Mouse (Mus musculus): ENCODE results near the gene Dll4. TPM values are rescaled to one million over a fixed set of nuclear protein-coding genes. Genes with fewer than 3 reads are reported as not detected.

Gene Dll4
- total and polyA plus RNA-seq, 3 experiments: 0.18 TPM; not detected in 2

DNA sequence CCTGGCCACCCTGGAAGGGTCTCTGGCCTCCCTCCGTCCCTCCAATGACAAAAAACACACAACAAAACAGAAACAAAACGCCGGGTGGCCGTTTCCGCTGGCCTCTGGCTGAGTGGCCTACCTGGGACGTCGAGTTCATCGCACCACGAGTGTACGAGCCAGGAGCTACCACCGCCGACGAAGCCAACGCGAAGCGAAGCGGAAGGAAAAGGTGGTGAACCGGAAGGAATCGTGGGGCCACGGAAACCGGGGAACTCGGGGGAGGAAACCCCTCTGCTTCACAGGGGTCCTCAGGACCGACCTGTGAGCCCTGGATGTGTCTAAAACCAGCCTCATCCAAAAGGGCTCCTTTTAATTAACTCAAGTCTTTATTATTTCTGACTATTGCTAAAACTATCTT, 47.8 kb upstream of the Dll4 start:
- Histone ChIP-seq H3K27ac (ENCODE audit: control insufficient read depth, low read depth, low read length) (no peak overlapping the region), H3K4me3 (ENCODE audit: control insufficient read depth in 1 of 2, insufficient read depth in 1 of 2, low read depth in 2 of 2, low read length in 2 of 2) (no peak overlapping the region), H3K9ac (ENCODE audit: control insufficient read depth, low read depth, low read length, poor library complexity, severe bottlenecking) (no peak overlapping the region), H3K79me2 (ENCODE audit: control insufficient read depth, insufficient read depth, low read length, poor library complexity) (no peaks in the 10 kb centered on the region), H3K4me1 (ENCODE audit: control insufficient read depth in 1 of 2, insufficient read depth in 2 of 2, low read length in 2 of 2) (peaks cover 0 to 5% of the 10 kb centered on the region in 2 experiments; a peak in 3 of 4 replicates), H3K9me3 (replicated peaks; ENCODE audit: insufficient read depth, low read length) (no peaks in the 10 kb centered on the region), H3K27me3 (ENCODE audit: control insufficient read depth in 1 of 2, insufficient read depth in 2 of 2, low read length in 2 of 2) (peaks cover 6 to 9% of the 10 kb centered on the region in 2 experiments), H3K36me3 (ENCODE audit: control insufficient read depth in 1 of 2, insufficient read depth in 2 of 2, low read length in 2 of 2) (no peaks in the 10 kb centered on the region; a peak in 1 of 4 replicates)
- no peak for TF ChIP-seq USF2 (IDR thresholded peaks at IDR 0.05; ENCODE audit: borderline replicate concordance in 1 of 2, insufficient read depth in 1 of 2, low read depth in 1 of 2, low read length in 2 of 2)
- TF ChIP-seq CHD1 (IDR thresholded peaks at IDR 0.05; ENCODE audit: low read depth, low read length): no peak
- no peak for TF ChIP-seq USF1 (IDR thresholded peaks at IDR 0.05; ENCODE audit: low read depth, low read length)
- TF ChIP-seq ZMIZ1 (IDR thresholded peaks at IDR 0.05; ENCODE audit: low read depth, low read length): no peak
- no peak for TF ChIP-seq ZNF384 (IDR thresholded peaks at IDR 0.05; ENCODE audit: low read depth, low read length)
- TF ChIP-seq TAL1 (IDR thresholded peaks at IDR 0.05; ENCODE audit: low read length): no peak
- no peak for TF ChIP-seq ZC3H11A (IDR thresholded peaks at IDR 0.05; ENCODE audit: low read depth, low read length)
- DNase-seq (ENCODE audit: low read depth, low spot score): no peak

GRCm38 (mm10) chr2:119281899-119282565, 43.6 kb upstream of the Dll4 start:
- TF ChIP-seq ETS1 (IDR thresholded peaks at IDR 0.05; ENCODE audit: low read depth, low read length): peak; percentile 74
- TF ChIP-seq EP300 (IDR thresholded peaks at IDR 0.05; ENCODE audit: low read depth in 1 of 2, low read length in 2 of 2): peak in 1 of 2 experiments; percentile 45; a peak in 2 of 4 replicates
- 0 out of 2 replicates have a peak, but pooled peaks have one; percentile 16 for TF ChIP-seq USF1 (IDR thresholded peaks at IDR 0.05; ENCODE audit: low read depth, low read length)
- TF ChIP-seq CHD2 (IDR thresholded peaks at IDR 0.05; ENCODE audit: low read length): no peak
- TF ChIP-seq NELFE (IDR thresholded peaks at IDR 0.05; ENCODE audit: low read depth, low read length): no peak
- 0 out of 2 replicates have a peak, but pooled peaks have one; percentile 28 for TF ChIP-seq TCF12 (IDR thresholded peaks at IDR 0.05; ENCODE audit: low read depth, low read length)
- Histone ChIP-seq H3K79me2 (ENCODE audit: control insufficient read depth, insufficient read depth, low read length, poor library complexity) (no peaks in the 10 kb centered on the region), H3K9ac (ENCODE audit: control insufficient read depth, low read depth, low read length, poor library complexity, severe bottlenecking) (no peak overlapping the region), H3K4me1 (ENCODE audit: control insufficient read depth in 1 of 2, insufficient read depth in 2 of 2, low read length in 2 of 2) (peaks cover 0 to 5% of the 10 kb centered on the region in 2 experiments; a peak in 3 of 4 replicates), H3K36me3 (ENCODE audit: control insufficient read depth in 1 of 2, insufficient read depth in 2 of 2, low read length in 2 of 2) (no peaks in the 10 kb centered on the region; a peak in 1 of 4 replicates), H3K27me3 (ENCODE audit: control insufficient read depth in 1 of 2, insufficient read depth in 2 of 2, low read length in 2 of 2) (no peaks in the 10 kb centered on the region), H3K4me3 (ENCODE audit: control insufficient read depth in 1 of 2, insufficient read depth in 1 of 2, low read depth in 2 of 2, low read length in 2 of 2) (no peak overlapping the region; a peak in 1 of 4 replicates), H3K27ac (ENCODE audit: control insufficient read depth, low read depth, low read length) (no peak overlapping the region), H3K9me3 (replicated peaks; ENCODE audit: insufficient read depth, low read length) (no peaks in the 10 kb centered on the region)
- no peak for DNase-seq (ENCODE audit: low read depth, low spot score)

DNA sequence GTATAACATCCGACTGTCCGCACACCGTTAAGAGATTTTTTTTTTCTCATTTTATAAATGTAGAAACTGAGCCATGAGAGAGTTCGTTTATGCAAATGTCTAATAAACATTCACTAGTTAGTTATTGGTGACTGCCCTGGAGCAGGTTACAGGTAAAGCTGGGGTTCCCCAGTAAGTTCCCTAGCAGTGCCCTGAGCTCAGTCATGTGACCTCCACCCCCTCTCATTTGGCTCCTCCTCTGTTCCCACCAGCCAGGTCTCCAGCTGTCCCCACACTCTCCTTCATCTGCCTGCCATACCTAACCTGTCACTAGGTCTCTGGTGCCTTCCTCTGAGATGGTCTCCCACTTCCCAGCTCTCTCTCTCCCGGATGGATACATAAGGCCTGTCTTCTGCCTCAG, 38.2 kb upstream of the Dll4 start:
- DNase-seq (ENCODE audit: low read depth, low spot score): no peak
- H3K27ac ChIP-seq (ENCODE audit: control insufficient read depth, low read depth, low read length): no peak overlapping the region
- H3K9ac ChIP-seq (ENCODE audit: control insufficient read depth, low read depth, low read length, poor library complexity, severe bottlenecking): peak overlapping the region; percentile 65
- peaks cover 24% of the 10 kb centered on the region for H3K79me2 ChIP-seq (ENCODE audit: control insufficient read depth, insufficient read depth, low read length, poor library complexity)
- H3K4me3 ChIP-seq (ENCODE audit: control insufficient read depth in 1 of 2, insufficient read depth in 1 of 2, low read depth in 2 of 2, low read length in 2 of 2): peak overlapping the region in 1 of 2 experiments; percentile 51; a peak in 2 of 4 replicates
- H3K36me3 ChIP-seq (ENCODE audit: control insufficient read depth in 1 of 2, insufficient read depth in 2 of 2, low read length in 2 of 2): no peaks in the 10 kb centered on the region; a peak in 2 of 4 replicates
- H3K9me3 ChIP-seq (replicated peaks; ENCODE audit: insufficient read depth, low read length): no peaks in the 10 kb centered on the region
- peak; percentile 80 for TF ChIP-seq USF1 (IDR thresholded peaks at IDR 0.05; ENCODE audit: low read depth, low read length)
- TF ChIP-seq GABPA (IDR thresholded peaks at IDR 0.05; ENCODE audit: low read depth, low read length): no peak
- H3K4me1 ChIP-seq (ENCODE audit: control insufficient read depth in 1 of 2, insufficient read depth in 2 of 2, low read length in 2 of 2): peaks cover 0 to 7% of the 10 kb centered on the region in 2 experiments; a peak in 1 of 4 replicates
- no peaks in the 10 kb centered on the region for H3K27me3 ChIP-seq (ENCODE audit: control insufficient read depth in 1 of 2, insufficient read depth in 2 of 2, low read length in 2 of 2)

All from MEL (cell line).